Mouse (Mus musculus): Measurements from ENCODE around the gene Cox17.

The Cox17 gene

GRCm38 (mm10) chr16:38396155-38396554, 49.4 kb downstream of the Cox17 start:
- DNase-seq, result no peak

- no peak for DNase-seq
Measured at GRCm38 (mm10) chr16:38398266-38398665, 51.5 kb downstream of the Cox17 start.

- no peak for DNase-seq
Measured at GRCm38 (mm10) chr16:38399076-38399475, 52.3 kb downstream of the Cox17 start.

GRCm38 (mm10) chr16:38399531-38400231, 52.9 kb downstream of the Cox17 start:
- peak; percentile 27 for DNase-seq

- no peak for DNase-seq
Measured at GRCm38 (mm10) chr16:38400311-38400960, 53.6 kb downstream of the Cox17 start.

GRCm38 (mm10) chr16:38401468-38401867, 54.7 kb downstream of the Cox17 start:
- DNase-seq, result no peak

Data from right cerebral cortex, postnatal 25 days (tissue).